Mouse (Mus musculus): ENCODE data around the gene 0610009B22Rik. TPM values are rescaled to one million over a fixed set of nuclear protein-coding genes. Genes with fewer than 3 reads are reported as not detected.
"Not testable (repeated sequence)": the region's sequence is repeated elsewhere in the genome, so short reads cannot be mapped to it uniquely, and the experiment has no call there.

0610009B22Rik gene
- total RNA-seq, 2 experiments from 2014 or later: 42.1 to 43.2 TPM

DNA sequence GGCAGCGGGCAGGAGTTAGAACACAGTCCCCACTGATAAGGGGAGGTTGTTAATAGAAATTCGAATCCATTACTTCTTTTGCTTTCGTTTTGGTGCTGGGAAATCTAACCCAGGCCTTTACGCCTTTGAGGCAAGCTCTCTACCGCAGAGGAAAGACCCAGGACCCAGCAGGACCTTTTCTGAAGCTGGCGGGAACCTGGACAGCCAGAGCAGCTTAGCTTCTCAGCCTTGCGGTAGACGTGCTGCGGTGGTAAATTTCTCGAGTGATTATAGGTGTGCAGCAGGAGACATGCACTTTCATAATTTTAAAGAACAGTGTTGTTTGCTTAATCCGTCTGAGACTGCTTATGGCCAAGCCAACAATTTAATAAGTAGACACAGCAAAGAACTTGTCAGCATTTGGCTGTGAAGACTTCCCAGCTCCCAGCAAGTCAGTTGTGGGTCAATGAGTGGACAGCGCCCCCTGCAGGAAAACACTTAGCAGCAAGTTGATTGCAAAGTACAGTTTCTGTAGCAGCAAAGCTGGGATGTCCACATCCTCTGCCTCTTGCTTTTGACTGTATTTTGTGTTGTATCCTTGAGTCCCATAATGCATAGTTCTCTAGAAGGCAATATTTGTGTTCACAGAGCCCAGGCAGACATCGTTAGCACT is 7.2 kb downstream of the 0610009B22Rik start:
- peak; percentile 91 for DNase-seq
- Histone ChIP-seq H3K27ac (peak overlapping the region; percentile 49; the same call in 1 of the 2 replicates), H3K4me3 (peak overlapping the region; percentile 53)
- TF ChIP-seq CTCF (IDR thresholded peaks at IDR 0.05): peak; percentile 98; the same call in 1 of the 2 replicates
- intact Hi-C loops (cut with DNase I): loop anchor here (1.0 to 10.0 kb wide), 3 partner anchors 44 to 397 kb away; partner anchors contain the start of genes Col23a1 and Rmnd5b

DNA sequence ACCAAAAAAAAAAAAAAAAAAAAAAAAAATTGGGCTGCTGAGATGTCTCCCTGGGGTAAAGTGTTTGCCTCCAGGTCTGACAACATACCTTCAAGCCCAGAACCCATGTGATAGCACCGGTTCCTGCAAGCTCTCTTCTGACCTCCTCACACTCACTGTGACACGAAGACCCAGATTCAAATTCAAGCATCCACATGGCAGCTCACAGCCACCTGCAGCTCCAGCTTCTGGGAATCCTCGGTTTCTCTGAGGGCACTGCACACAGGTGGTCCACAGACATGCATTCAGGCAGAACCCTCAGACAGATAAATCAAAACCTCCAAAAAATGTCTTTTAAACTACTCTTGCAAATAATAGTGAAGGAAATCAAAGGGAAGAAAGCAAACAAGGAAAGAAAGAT is 9.2 kb downstream of the 0610009B22Rik start:
- no peak overlapping the region for H3K27ac ChIP-seq
- no peak for TF ChIP-seq CTCF (IDR thresholded peaks at IDR 0.05)
- intact Hi-C loops (cut with DNase I): no loop called here
- DNase-seq: no peak
- H3K4me3 ChIP-seq: no peak overlapping the region

DNA sequence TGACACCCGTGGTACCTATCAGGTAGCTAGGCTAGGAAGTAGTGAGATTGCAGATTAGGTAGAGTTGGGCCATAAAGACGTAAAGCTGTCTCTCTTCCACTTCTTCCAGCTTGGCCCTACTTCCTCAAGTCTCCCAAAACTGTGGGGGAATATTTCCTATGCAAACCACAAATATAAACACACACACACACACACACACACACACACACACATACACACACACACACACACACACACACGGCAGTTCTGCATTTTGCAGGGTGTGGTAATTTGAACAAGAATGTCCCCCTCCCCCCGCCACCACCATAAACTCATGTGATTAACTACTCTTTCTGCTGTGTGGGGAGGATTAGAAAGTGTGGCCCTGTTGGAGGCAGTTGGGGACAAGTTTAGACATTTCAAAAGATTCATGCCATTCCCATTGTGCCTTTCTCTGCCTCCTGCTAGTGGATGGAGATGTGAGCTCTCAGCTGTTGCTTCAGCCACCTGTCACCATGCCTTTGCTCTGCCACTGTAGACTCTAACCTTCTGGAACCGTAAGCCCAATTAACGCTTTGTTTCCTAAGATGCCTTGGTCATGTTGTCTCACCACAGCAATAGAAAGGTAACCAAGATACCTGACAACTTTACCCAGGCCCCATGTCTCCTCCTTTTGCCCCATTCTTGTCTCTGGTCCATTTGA is 10.8 kb downstream of the 0610009B22Rik start:
- DNase-seq: no peak
- Histone ChIP-seq H3K27ac (no peak overlapping the region), H3K4me3 (no peak overlapping the region)
- no peak for TF ChIP-seq CTCF (IDR thresholded peaks at IDR 0.05)
- intact Hi-C loops (cut with DNase I): no loop called here

DNA sequence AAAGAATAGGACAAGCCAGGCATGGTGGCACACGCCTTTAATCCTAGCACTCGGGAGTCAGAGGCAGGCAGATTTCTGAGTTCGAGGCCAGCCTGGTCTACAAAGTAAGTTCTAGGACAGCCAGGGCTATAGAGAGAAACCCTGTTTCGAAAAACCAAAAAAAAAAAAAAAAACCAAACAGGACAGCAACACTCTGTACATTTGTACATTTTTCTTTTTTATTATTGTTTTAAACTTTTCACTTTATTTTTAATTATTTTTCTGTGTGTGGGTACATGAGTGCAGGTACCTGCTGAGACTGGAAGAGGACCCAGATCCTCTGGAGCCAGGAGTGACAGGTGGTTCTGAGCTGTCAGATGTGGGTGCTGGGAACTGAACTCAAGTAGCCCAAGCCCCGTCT is 13.3 kb downstream of the 0610009B22Rik start:
- no peak for TF ChIP-seq CTCF (IDR thresholded peaks at IDR 0.05)
- Histone ChIP-seq H3K4me3 (no peak overlapping the region), H3K27ac (no peak overlapping the region)
- no peak for DNase-seq
- intact Hi-C loops (cut with DNase I): no loop called here

DNA sequence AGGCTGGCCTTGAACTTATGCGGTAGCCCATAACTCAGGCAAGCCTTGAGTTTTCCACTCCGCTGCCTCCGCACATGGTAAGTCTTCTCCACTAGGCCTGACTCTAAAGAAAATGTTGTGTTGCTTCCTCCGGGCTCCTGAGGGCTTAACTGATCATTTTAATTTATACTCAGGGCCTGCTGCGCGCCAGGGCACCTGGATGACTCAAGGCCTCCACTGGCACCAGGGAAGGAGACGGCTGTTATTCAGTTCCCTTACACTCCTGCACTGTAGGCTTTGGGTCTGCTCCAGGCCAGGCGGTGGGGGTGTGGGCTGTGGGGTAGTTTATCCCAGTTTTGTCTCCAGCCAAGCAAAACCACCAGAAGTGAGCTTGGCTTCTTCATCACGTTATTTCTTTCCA is 15.4 kb downstream of the 0610009B22Rik start:
- TF ChIP-seq CTCF (IDR thresholded peaks at IDR 0.05): no peak
- no peak overlapping the region for H3K27ac ChIP-seq
- H3K4me3 ChIP-seq: no peak overlapping the region
- DNase-seq: no peak
- intact Hi-C loops (cut with DNase I): no loop called here

DNA sequence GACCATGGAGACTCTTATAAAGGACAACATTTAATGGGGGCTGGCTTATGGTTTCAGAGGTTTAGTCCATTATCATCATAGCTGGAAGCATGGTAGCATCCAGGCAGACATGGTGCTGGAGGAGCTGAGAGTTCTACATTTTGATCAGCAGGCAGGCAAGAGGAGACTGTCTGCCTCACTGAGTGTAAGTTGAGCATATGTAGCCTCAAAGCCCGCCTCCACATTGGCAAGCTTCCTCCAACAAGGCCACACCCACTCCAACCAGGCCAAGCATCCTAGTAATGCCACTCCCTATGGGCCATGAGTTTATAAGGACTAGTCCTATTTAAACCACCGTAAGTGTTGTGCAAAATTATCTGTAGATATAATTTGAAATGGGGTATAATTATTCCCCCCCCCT is 17.3 kb downstream of the 0610009B22Rik start:
- intact Hi-C loops (cut with DNase I): no loop called here
- H3K27ac ChIP-seq: no peak overlapping the region
- DNase-seq: no peak
- no peak for TF ChIP-seq CTCF (IDR thresholded peaks at IDR 0.05)
- no peak overlapping the region for H3K4me3 ChIP-seq

DNA sequence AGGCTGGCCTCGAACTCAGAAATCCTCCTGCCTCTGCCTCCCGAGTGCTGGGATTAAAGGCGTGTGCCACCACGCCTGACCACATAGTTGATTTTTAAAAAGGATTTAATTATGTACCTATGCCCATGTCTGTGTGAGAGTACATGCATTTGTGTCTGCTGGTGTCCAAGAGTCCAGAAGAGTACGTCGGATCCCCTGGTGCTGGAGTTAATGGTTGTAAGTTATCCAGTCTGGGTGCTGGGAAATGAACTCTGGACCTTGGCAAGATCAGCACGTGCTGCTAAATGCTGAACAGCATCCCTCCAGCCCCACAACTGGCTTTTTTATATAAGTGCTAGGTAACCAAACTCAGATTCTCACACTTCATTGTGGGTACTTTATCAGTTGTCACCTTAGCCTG is 17.8 kb downstream of the 0610009B22Rik start:
- intact Hi-C loops (cut with DNase I): no loop called here
- TF ChIP-seq CTCF (IDR thresholded peaks at IDR 0.05): no peak
- no peak overlapping the region for H3K4me3 ChIP-seq
- DNase-seq: no peak
- H3K27ac ChIP-seq: no peak overlapping the region

DNA sequence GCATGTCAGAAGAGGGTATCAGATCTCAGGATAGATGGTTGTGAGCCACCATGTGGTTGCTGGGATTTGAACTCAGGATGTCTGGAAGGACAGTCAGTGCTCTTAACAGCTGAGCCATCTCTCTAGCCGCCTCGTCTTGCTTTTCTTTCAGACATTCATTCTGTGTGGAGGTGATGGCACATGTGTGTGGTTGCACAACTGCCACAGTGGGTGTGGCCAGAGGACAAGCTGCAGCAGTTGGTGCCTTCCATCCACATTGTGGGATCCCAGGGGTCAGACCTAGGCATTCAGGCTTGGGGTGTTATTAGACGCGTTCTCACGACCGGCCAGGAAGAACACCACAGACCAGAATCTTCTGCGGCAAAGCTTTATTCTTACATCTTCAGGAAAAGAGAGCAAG is 23.9 kb downstream of the 0610009B22Rik start:
- H3K27ac ChIP-seq; intact Hi-C loops (cut with DNase I); H3K4me3 ChIP-seq; DNase-seq: not testable (repeated sequence)

DNA sequence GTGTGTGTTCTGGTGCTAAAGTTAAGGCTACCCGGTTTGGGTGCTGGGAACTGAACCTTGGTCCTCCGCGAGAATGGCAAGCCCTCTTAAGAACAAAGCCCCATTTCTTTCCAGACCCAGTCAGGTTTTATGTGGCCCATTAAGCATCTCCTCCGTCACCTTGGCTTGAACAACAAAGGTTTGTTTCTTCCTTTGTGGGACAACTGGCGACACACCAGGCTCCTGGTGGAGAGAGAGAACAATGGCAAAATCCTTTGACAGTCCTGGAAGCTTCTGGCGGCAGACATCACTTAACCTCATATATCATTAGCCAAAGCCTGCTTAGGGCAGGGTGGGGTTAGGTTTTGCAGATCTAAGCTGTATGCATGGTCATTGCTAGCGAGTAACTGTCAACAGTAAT is 26.0 kb downstream of the 0610009B22Rik start:
- intact Hi-C loops (cut with DNase I): no loop called here
- no peak for TF ChIP-seq CTCF (IDR thresholded peaks at IDR 0.05)
- Histone ChIP-seq H3K27ac (no peak overlapping the region), H3K4me3 (no peak overlapping the region)
- no peak for DNase-seq

DNA sequence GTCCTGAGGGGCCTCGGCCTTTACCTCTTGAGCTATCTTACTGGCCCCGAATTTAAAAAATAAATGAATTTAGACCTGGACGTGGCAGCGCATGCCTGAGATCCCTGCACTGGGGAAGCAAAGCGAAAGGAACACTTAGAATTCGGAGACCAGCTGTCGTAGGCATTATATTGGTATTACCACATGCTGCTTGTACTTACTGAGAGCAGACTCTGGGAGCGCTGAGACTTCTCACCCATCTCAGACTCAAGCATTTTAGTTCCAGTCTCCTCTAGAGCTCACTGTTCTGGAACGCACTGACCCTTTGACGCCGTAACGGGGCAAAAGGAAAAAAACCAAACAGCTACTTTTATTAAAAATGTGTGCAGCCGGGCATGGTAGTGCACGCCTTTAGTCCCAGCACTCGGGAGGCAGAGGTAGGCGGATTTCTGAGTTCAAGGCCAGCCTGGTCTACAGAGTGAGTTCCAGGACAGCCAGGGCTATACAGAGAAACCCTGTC is 26.8 kb downstream of the 0610009B22Rik start:
- Histone ChIP-seq H3K27ac (no peak overlapping the region), H3K4me3 (no peak overlapping the region)
- no peak for DNase-seq
- no peak for TF ChIP-seq CTCF (IDR thresholded peaks at IDR 0.05)
- intact Hi-C loops (cut with DNase I): no loop called here

DNA sequence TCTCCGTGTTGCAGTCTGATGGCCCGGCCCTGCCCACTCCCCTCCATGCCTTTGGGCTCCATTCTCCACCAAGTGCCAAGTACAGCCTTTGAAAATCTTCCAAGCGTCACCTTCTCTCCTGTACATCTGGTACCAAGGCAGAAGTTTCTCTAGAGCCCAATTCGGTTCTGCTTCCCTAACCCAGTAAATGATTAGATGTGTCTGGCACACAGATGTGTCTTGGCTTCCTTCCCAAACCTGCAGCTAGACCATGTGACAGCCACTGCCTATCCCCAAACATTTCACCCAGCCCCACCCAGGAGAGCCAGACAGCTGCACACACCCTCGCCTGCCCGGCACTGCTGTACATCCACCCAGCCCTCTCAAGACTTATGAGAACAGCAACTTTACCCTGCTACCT is 30.0 kb downstream of the 0610009B22Rik start:
- Histone ChIP-seq H3K4me3 (no peak overlapping the region), H3K27ac (peak overlapping the region; percentile 54)
- no peak for DNase-seq
- TF ChIP-seq CTCF (IDR thresholded peaks at IDR 0.05): no peak
- intact Hi-C loops (cut with DNase I): no loop called here

DNA sequence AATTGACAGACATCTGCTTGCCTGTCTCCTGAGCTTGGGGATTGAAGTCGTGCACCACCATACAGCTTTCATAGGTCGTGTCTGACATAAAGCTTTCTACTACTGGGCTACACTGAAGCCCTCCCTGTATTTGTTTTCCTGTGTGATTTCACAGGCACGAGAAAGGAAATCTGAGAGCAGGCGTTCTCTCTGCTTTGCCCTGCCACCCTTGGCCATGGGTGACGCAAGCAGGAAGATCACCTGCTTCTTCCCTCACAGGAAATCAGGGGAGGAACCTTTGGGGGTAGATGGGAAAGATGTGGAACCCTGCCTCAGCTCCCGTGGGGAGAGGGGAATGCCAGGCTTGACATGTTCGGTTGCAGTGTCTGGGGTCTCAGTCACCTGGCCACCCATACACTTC is 30.4 kb downstream of the 0610009B22Rik start:
- TF ChIP-seq CTCF (IDR thresholded peaks at IDR 0.05): no peak
- Histone ChIP-seq H3K4me3 (no peak overlapping the region), H3K27ac (peak overlapping the region; percentile 54)
- DNase-seq: no peak
- intact Hi-C loops (cut with DNase I): no loop called here

DNA sequence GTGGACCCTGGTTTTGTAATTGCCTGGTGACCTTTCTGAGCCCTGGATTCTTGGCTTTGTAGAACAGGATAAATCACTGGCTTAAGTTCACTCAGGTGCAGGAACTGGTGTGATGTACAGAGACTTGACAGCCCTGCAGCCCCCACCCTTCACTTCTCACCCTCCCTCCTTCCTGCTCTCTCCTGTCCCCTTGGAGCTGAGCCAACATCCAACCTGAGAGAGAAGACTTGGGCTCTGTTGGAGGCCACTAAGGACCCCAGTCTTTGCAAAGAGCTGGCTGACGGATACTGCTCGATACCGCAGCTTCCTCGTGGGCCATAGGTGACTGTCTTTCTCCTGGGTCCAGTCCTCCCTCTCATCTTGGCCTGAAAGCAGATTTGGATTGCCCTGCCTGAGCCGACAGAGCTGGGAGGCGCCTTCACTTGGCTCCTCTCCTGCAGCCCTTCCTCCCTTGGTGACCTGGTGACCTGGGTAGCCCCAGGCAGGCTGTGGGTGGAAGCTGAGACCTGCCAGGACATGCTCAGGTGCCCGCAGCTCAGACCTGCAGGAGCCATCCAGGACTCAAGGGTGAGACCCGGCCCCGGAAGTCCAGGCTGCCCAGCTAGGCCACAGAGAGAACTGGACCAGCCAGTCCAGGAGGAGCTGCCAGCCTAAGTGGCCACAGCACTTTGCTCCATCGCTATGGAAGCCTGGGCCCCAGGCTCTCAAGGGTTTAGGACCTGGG is 31.7 kb downstream of the 0610009B22Rik start:
- no peak for TF ChIP-seq CTCF (IDR thresholded peaks at IDR 0.05)
- peak; percentile 39 for DNase-seq
- Histone ChIP-seq H3K4me3 (no peak overlapping the region), H3K27ac (peak overlapping the region; percentile 16; the same call in 1 of the 2 replicates)
- intact Hi-C loops (cut with DNase I): no loop called here
